23 mouse cellular contexts compared by ENCODE assay signal in genomic region chr5:37535227-37535626, GRCm38 (mm10).
A peak's percentile ranks its signal among the peaks of the same experiment; 100 is the strongest.
DNase-seq lines count a peak whose midpoint lies in the region; ATAC-seq lines count a peak whose summit lies in the region.
"Had no signal": no experiment of that assay in that cellular context is flagged by ENCODE, and none has a peak within 500 bp of the region (broad histone marks: within the 10 kb centered on the region; RNA-seq: fewer than 3 reads in every experiment).

No protein-coding gene starts in this region.

- H3K36me3 ChIP-seq in forebrain, embryonic 16.5 days (ENCODE audit: control insufficient read depth, insufficient read depth), result no peaks in the 10 kb centered on the region
- no peaks in the 10 kb centered on the region for H3K36me3 ChIP-seq in forebrain, embryonic 12.5 days (replicated peaks)
- H3K36me3 ChIP-seq: embryonic facial prominence, embryonic 12.5 days; G1E; heart, embryonic 15.5 days; hindbrain, embryonic 10.5 days; intestine, embryonic 15.5 days had no signal

- H3K9ac ChIP-seq in forebrain, embryonic 16.5 days (replicated peaks; ENCODE audit: low read depth, low read length), result no peak overlapping the region
- no peak overlapping the region for H3K9ac ChIP-seq in forebrain, embryonic 12.5 days
- H3K9ac ChIP-seq: embryonic facial prominence, embryonic 12.5 days; heart, embryonic 15.5 days; hindbrain, embryonic 14.5 days; intestine, embryonic 15.5 days had no signal

- no peak overlapping the region for H3K4me3 ChIP-seq in forebrain, embryonic 16.5 days (replicated peaks; ENCODE audit: low read length)
- H3K4me3 ChIP-seq in forebrain, embryonic 12.5 days (replicated peaks), result no peak overlapping the region
- H3K4me3 ChIP-seq: embryonic facial prominence, embryonic 12.5 days; heart, adult 2 months; heart, embryonic 15.5 days; hindbrain, embryonic 10.5 days; intestine, embryonic 15.5 days had no signal

- H3K9me3 ChIP-seq in forebrain, embryonic 16.5 days (ENCODE audit: control insufficient read depth, low read length), result no peaks in the 10 kb centered on the region
- no peaks in the 10 kb centered on the region for H3K9me3 ChIP-seq in forebrain, embryonic 12.5 days
- H3K9me3 ChIP-seq: embryonic facial prominence, embryonic 12.5 days; heart, embryonic 15.5 days; hindbrain, embryonic 10.5 days; intestine, embryonic 15.5 days had no signal

- ATAC-seq in forebrain, embryonic 16.5 days, result peak; percentile 77
- no peak for ATAC-seq in forebrain, embryonic 12.5 days (ENCODE audit: low FRiP score)
- ATAC-seq: CD4-positive, CD25-positive, alpha-beta regulatory T cell, adult 4 months; intestine, embryonic 15.5 days had no signal

- no peak overlapping the region for H3K4me2 ChIP-seq in forebrain, embryonic 16.5 days (ENCODE audit: low read length)
- no peak overlapping the region for H3K4me2 ChIP-seq in forebrain, embryonic 12.5 days
- H3K4me2 ChIP-seq: embryonic facial prominence, embryonic 12.5 days; heart, embryonic 11.5 days; heart, embryonic 15.5 days; hindbrain, embryonic 14.5 days; intestine, embryonic 15.5 days had no signal

- peak; percentile 19 to 22 for DNase-seq in layer of hippocampus, postnatal 10 days (ENCODE audit: low spot score in 2 of 2)
- DNase-seq in layer of hippocampus, adult 9-10 months (ENCODE audit: low spot score), result no peak
- peak; percentile 31 for DNase-seq in 3T3-L1 (ENCODE audit: low read depth, low spot score)
- DNase-seq in NIH3T3 (ENCODE audit: low read depth), result peak; percentile 35
- DNase-seq in urinary bladder, postnatal 25 days (ENCODE audit: low spot score), result no peak
- DNase-seq in right cerebral cortex, adult 18-20 months, result no peak
- DNase-seq: adrenal gland, postnatal 14 days; B cell, adult 2 months; cerebellum, adult 2 months; cerebellum, postnatal 25 days; gastrocnemius, postnatal 10 days; heart, adult 2 months; heart, postnatal 14 days had no signal

- H3K27ac ChIP-seq in forebrain, embryonic 16.5 days (ENCODE audit: low read length), result no peak overlapping the region
- H3K27ac ChIP-seq in forebrain, embryonic 12.5 days, result no peak overlapping the region
- H3K27ac ChIP-seq: embryonic facial prominence, embryonic 12.5 days; heart, adult 2 months; heart, embryonic 15.5 days; hindbrain, embryonic 10.5 days; hindbrain, embryonic 14.5 days; intestine, embryonic 15.5 days had no signal

- H3K27me3 ChIP-seq in forebrain, embryonic 16.5 days (replicated peaks; ENCODE audit: control insufficient read depth, insufficient read depth, low read length), result no peaks in the 10 kb centered on the region
- no peaks in the 10 kb centered on the region for H3K27me3 ChIP-seq in forebrain, embryonic 12.5 days
- H3K27me3 ChIP-seq: embryonic facial prominence, embryonic 12.5 days; heart, embryonic 15.5 days; intestine, embryonic 15.5 days had no signal

- H3K4me1 ChIP-seq in forebrain, embryonic 16.5 days (replicated peaks; ENCODE audit: control insufficient read depth, insufficient read depth, low read length), result no peaks in the 10 kb centered on the region
- H3K4me1 ChIP-seq in forebrain, embryonic 12.5 days, result peaks cover 5% of the 10 kb centered on the region
- H3K4me1 ChIP-seq: embryonic facial prominence, embryonic 12.5 days; intestine, embryonic 15.5 days had no signal

- WGBS in forebrain, embryonic 16.5 days, result 76% methylated on average over 5 of the region's 5 CpGs
- whole genome bisulfite sequencing in forebrain, embryonic 12.5 days, result 89% methylated on average over 5 of the region's 5 CpGs

Comparison
In these comparisons a context has a peak if more than half of its experiments do, and no peak if none do; other contexts are left out.
1. DNase-seq: peak in layer of hippocampus, postnatal 10 days (2 of 2), 3T3-L1 (single experiment) and NIH3T3 (single experiment); none in layer of hippocampus, adult 9-10 months (single experiment), urinary bladder, postnatal 25 days (single experiment) and right cerebral cortex, adult 18-20 months (single experiment).